Comparison of ENCODE assay signal across 23 mouse cellular contexts in the genomic region with DNA sequence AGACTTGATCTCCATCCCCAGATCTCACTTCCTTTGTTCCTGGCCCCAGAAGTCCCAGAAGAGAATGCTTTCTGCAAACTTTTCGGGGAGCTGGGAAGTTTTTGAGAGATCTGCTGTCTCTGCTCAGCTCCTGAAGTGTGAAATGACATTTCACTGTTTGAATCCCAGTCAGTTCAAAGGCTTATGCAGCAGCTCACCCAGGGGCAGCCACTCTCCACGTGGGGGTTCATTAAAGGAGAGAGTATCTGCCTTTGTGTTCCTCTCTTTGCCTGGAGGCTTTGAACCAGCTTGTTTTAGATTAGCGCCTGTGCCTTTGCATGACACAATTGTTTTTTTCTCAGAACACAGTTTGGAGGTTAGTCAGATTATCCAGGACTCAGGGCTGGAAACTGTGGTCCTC. TPM values are rescaled to one million over a fixed set of nuclear protein-coding genes. Genes with fewer than 3 reads are reported as not detected.
DNase-seq lines count a peak whose midpoint lies in the region; ATAC-seq lines count a peak whose summit lies in the region.
"Had no signal": no experiment of that assay in that cellular context is flagged by ENCODE, and none has a peak within 500 bp of the region (broad histone marks: within the 10 kb centered on the region; RNA-seq: fewer than 3 reads in every experiment).

No protein-coding gene starts in this region.

- no peak overlapping the region for H3K4me2 ChIP-seq in midbrain, embryonic 13.5 days (replicated peaks)
- H3K4me2 ChIP-seq: embryonic facial prominence, embryonic 12.5 days; forebrain, embryonic 12.5 days; hindbrain, embryonic 13.5 days had no signal

- 2% methylated on average over 3 of the region's 3 CpGs for WGBS in midbrain, embryonic 13.5 days

- H3K4me1 ChIP-seq in midbrain, embryonic 13.5 days (replicated peaks) = peaks cover 3% of the 10 kb centered on the region; the same call in 1 of the 2 replicates
- H3K4me1 ChIP-seq: embryonic facial prominence, embryonic 12.5 days; forebrain, embryonic 12.5 days; heart, embryonic 10.5 days had no signal

- peaks cover 17% of the 10 kb centered on the region for H3K27me3 ChIP-seq in midbrain, embryonic 13.5 days
- H3K27me3 ChIP-seq: CH12.LX, Patski had no signal

- no peak overlapping the region for H3K9ac ChIP-seq in midbrain, embryonic 13.5 days (replicated peaks)
- H3K9ac ChIP-seq: embryonic facial prominence, embryonic 12.5 days; forebrain, embryonic 12.5 days; forebrain, postnatal 0 days; hindbrain, embryonic 13.5 days had no signal

- no peak overlapping the region for H3K4me3 ChIP-seq in midbrain, embryonic 13.5 days (replicated peaks)
- H3K4me3 ChIP-seq: embryonic facial prominence, embryonic 12.5 days; forebrain, embryonic 12.5 days; gastrocnemius, adult 2 months; heart, embryonic 10.5 days; hindbrain, embryonic 13.5 days had no signal

- H3K36me3 ChIP-seq in midbrain, embryonic 13.5 days = no peaks in the 10 kb centered on the region
- H3K36me3 ChIP-seq: embryonic facial prominence, embryonic 12.5 days; forebrain, embryonic 12.5 days; heart, embryonic 10.5 days; hindbrain, embryonic 13.5 days had no signal

- no peaks in the 10 kb centered on the region for H3K9me3 ChIP-seq in midbrain, embryonic 13.5 days
- H3K9me3 ChIP-seq: embryonic facial prominence, embryonic 12.5 days; forebrain, embryonic 12.5 days; heart, embryonic 10.5 days; hindbrain, embryonic 13.5 days had no signal

- ATAC-seq in midbrain, embryonic 13.5 days = peak; percentile 55; the same call in 1 of the 2 replicates
- ATAC-seq: activated CD4-positive, CD25-positive, alpha-beta regulatory T cell, adult 4 months; forebrain, postnatal 0 days; hindbrain, postnatal 0 days; Patski had no signal

- peak; percentile 30 for DNase-seq in heart, adult 11 months
- DNase-seq in heart, postnatal 10 days = no peak
- peak; percentile 21 for DNase-seq in embryo, embryonic 10.5 days (ENCODE audit: low spot score)
- DNase-seq in left cerebral cortex, adult 18-20 months (ENCODE audit: low spot score in 2 of 2) = no peak
- no peak for DNase-seq in kidney, postnatal 4 days
- DNase-seq: adrenal gland, postnatal 25 days; cerebellum, adult 11 months; cerebellum, adult 8-10 months; cerebellum, postnatal 25 days; forebrain, postnatal 0 days; gastrocnemius, adult 2 months; gastrocnemius, postnatal 25 days; heart, postnatal 14 days had no signal

- intact Hi-C loops in heart, postnatal 10 days (cut with DNase I) = no loop called here

- no peak overlapping the region for H3K27ac ChIP-seq in midbrain, embryonic 13.5 days
- H3K27ac ChIP-seq: embryonic facial prominence, embryonic 12.5 days; forebrain, embryonic 12.5 days; gastrocnemius, adult 2 months; heart, embryonic 10.5 days; hindbrain, embryonic 13.5 days; hindbrain, postnatal 0 days had no signal

RNA-seq across cellular contexts. Expression of gene Ptprm, which starts 6.3 kb away (rescaled TPM):
- total RNA-seq in heart, postnatal 10 days (2021) = 100 to 1,000 TPM; 132 to 133 TPM
- 9.2 and 10.6 TPM in 2 replicates for polyA plus RNA-seq in midbrain, embryonic 13.5 days (2015; fragmentation: Nextera tagmentation; extraction: Ambion mirVana)
- 10 to 100 TPM; 35.7 to 39.5 TPM for total RNA-seq in left cerebral cortex, adult 18-20 months (2021)
- total RNA-seq: CH12.LX; hematopoietic stem cell, adult 5-6 weeks had no signal
- polyA plus RNA-seq: activated CD4-positive, CD25-positive, alpha-beta regulatory T cell, adult 4 months had no signal

Comparison
In these comparisons a context has a peak if more than half of its experiments do, and no peak if none do; other contexts are left out.
1. DNase-seq: peak in heart, adult 11 months (single experiment) and embryo, embryonic 10.5 days (single experiment); none in heart, postnatal 10 days (0 of 2), left cerebral cortex, adult 18-20 months (0 of 2) and kidney, postnatal 4 days (0 of 2).